Mouse (Mus musculus) E14TG2a.4 (cell line): Measurements from ENCODE around the gene Btrc.

Experiments
- CTCF ChIP-seq: conservative IDR thresholded peaks from 2 replicates; pipeline ENCODE4 v1.5.1; 2014; ENCODE audit warnings: low read length
- NANOG ChIP-seq: IDR thresholded peaks from 2 replicates; pipeline ENCODE4 v1.6.1; 2014; ENCODE audit warnings: borderline replicate concordance, low read length, mixed read lengths

DNA sequence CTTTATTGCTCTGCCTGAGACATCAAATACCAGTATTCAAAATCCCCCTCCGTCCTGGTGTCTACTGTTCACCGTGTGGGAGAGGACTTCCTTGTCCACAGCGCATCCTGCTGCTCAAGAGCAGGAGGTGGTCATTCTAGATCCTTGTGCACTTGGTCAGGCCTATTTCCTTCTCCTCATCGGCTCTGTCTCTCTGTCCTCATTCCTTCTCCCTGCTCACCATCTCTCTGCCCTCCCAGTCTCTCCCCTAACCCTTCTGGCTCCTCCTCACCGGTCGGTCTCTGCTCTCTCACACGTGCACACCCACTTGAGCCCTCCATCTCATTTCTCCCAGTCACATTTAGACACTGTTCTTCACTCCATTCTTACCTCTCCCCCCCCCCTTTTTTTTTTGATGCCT is 127.7 kb downstream of the Btrc start:
- TF ChIP-seq CTCF (no peak), NANOG (no peak)
